Mouse (Mus musculus): Measurements from ENCODE around the gene Spo11.

Spo11 gene

GRCm38 (mm10) chr2:172977409-172978130, at the start of gene Spo11:
Gene Spo11, plus strand, starts transcription at chr2:172977700.
- DNase-seq, result peak; percentile 88 to 96

GRCm38 (mm10) chr2:172929905-172930436, 47.5 kb upstream of the Spo11 start:
- DNase-seq, result no peak

DNA sequence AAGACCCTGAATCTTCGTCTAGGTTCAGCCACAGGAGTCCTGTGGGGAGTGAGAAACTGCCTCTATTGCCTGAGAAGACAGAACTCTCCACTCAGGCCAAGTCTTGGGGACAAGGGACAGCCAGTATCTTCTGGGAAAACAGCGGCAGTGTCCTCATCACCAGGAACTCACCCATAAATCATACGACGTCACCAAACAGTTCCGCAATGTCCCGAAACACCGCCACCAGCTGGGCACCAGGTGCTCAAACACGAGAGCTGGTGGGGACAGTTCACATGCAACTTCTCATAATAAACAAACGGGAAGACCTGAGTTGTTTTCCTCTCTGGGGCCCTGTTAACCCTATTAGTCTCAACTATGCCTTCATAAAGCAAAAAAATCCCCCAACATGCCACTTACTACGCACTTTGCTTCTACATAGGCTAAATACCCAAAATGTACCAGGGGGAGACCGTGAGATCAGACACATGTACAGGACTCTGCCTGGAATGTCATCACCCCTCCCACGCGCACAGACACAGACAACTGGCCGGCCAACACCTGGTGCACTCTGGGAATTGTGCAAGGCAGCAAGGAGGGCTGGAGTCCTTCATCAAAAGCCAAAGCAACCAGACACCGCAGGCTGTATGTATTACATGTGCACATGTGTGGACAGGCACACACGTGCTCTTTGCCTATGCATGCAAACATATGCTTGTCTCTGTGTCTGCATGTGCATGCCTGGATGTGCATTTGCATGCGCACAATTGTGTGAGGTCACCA, 46.2 kb upstream of the Spo11 start:
- DNase-seq, result no peak

GRCm38 (mm10) chr2:172933631-172934419, 43.7 kb upstream of the Spo11 start:
- peak; percentile 48 to 62 for DNase-seq

DNA sequence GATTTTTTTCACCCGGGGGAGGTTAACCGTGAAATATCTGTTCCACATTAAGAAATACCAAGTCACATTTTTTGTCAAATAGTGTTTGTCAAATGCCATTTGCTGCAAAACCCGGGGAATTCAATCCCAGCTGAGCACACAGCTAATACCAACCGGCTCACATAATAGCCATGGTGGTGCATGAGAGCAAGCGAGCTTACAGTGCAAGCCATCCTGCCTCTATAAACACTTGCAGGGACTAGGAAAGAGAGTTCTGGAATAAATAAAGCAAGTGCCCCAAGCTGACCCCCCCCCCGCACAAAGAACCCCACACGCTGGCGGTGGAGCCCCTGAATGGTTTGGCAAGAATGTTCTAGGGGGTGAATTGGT, 43.1 kb upstream of the Spo11 start:
- no peak for DNase-seq

DNA sequence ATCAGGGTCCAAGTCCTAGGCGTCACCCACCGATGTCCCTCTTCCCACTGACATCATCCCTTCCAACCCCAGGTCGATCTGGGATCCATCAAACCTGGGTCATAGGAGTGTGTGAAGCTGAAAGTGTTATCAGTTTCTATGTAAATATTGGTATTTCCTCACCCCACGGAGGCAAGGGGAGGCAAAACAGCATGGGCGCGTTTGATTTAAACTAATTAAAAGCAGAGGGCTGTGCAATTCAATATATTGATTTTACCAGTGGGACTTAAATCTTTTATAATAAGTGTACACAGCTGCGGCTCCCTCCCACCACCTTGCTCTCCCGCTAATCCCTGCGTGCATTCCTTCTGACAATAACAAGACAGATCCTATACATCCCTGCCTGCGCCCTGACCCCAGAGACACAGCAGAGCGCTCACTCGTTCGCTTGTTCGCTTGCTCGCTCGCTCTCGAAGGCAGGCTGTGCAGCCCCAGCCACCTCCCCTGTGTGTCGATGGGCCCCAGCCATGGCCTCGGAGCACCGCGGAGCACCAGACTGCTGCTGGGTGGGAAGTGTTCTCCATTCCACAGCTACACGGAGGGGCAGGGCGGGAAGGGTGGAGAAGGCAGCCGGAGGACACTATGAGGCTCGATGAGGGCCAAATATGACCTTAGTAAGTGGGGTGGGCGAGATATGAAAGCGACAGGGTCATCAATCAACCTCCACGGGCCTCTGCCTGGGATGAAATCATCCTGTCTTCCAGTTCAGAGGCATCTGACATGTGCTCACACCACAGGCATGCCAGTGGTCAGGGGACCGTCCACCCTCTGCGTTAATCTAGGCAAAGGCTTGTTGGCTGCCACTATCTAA, 42.4 kb upstream of the Spo11 start:
- DNase-seq, result no peak

GRCm38 (mm10) chr2:172935776-172936562, 41.5 kb upstream of the Spo11 start:
- DNase-seq, result no peak

DNA sequence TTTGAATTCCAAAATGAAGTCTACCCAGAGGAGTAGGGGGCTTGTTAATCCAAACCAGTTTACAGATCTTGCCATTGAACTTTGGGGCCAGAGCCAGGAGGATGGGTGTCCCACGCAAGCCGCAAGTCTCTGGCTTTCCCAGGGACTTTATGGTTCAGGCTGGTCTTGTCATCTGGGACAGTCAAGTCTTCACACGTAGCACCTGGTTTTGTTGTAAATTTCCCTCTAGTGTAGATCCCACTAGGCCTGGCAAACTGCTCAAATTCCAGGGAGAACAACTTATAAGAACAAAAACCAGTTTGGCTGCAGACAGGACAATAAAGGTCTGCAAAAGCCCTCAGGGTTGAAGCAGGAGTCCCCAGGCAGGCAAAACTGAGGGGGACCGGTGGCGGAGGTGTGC, 40.7 kb upstream of the Spo11 start:
- DNase-seq, result no peak

- DNase-seq, result peak; percentile 20 to 42
Measured at GRCm38 (mm10) chr2:172937326-172938190, 39.9 kb upstream of the Spo11 start.

GRCm38 (mm10) chr2:172938761-172939638, 38.5 kb upstream of the Spo11 start:
- peak; percentile 60 to 72 for DNase-seq

GRCm38 (mm10) chr2:172939639-172940002, 37.9 kb upstream of the Spo11 start:
- DNase-seq, result no peak

- DNase-seq, result peak; percentile 83 to 85
Measured at GRCm38 (mm10) chr2:172940003-172940798, 37.3 kb upstream of the Spo11 start, which contains the start of gene Bmp7. Gene Bmp7, minus strand, starts transcription at chr2:172940321.

DNA sequence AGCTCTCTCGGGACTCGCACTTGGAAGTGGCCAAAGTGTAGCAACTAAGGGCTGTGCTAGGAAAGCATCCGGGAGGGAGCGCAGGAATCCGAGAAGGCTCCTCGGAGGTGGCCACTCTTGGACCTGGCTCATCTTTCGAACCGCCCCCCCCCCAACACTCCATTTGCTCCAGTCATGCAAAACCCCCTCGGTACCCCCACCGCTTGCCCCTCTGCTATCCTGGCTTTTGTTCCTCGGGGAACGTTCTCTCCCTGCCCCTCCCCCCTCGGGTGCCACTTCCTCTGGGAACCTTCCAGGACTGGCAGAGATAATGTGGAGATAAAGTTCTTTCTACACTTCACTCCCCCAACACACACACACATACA, 36.7 kb upstream of the Spo11 start:
- DNase-seq, result no peak

GRCm38 (mm10) chr2:172949051-172949450, 28.4 kb upstream of the Spo11 start:
- DNase-seq, result no peak

- DNase-seq, result no peak
Measured at GRCm38 (mm10) chr2:172950119-172950676, 27.3 kb upstream of the Spo11 start.

- no peak for DNase-seq
Measured at GRCm38 (mm10) chr2:172950722-172951121, 26.8 kb upstream of the Spo11 start.

DNA sequence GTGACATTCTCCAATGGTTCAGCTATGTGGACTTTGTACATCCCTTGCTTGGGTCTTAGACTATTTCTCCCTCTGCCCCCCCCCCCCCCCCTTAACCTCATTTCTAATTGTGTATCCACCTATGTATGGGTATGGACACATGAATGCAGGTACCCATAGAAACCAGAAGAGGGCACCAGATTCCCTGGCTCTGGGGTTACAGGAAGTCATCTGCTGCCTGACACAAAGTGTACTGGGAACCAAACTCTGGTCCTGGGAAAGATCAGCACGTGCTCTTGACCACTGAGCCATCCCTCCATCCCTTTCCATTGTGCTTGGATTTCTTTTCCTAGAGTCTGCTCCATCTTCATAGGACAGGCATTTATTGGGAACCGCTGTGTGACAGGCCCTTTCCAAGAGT, 25.5 kb upstream of the Spo11 start:
- no peak for DNase-seq

- no peak for DNase-seq
Measured at GRCm38 (mm10) chr2:172958579-172958978, 18.9 kb upstream of the Spo11 start.
